Mouse (Mus musculus) ovary, postnatal 36 days (tissue): ENCODE results near the gene Lrfn3.
A peak's percentile ranks its signal among the peaks of the same experiment; 100 is the strongest.

Experiments used
- DNase-seq: peaks from one replicate; pipeline ENCODE4 v3.0.0; 2022; ENCODE audit warnings: low spot score, mixed read lengths

The Lrfn3 gene

DNA sequence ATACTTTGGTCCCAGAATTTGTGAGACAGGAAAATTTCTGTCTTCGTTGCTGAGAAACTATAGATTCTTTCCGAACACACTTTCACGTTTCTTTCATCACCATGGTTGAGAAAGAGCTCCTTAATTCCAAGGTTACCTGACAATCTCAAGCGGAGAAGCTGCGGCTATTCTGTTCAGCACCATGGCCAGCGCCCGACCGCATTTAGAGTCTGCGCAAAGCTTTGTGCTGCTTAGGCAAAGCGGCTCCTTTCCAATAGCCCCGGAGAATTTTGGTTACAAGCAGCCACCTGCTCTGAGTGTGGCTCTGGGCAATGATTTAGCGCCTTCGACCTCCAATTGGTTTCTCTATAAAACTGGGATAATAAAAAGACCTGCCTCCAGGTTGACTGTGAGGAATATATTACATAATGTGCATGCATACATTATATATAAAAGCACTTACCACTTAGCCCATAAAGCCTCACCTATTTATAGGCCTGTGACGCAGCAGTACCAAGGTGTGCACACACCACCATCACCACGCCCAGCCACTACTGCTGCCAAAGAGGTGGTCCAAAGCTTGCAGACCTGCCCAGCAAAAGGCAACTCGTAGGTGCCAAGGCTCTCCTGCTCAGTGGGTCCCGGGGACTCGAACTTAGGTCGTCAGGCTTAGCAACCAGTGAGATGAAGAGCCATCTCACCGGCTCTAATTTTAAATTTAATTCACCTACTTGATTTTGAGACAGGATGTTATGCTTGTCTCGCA, 15.8 kb downstream of the Lrfn3 start:
- peak; percentile 73 for DNase-seq

DNA sequence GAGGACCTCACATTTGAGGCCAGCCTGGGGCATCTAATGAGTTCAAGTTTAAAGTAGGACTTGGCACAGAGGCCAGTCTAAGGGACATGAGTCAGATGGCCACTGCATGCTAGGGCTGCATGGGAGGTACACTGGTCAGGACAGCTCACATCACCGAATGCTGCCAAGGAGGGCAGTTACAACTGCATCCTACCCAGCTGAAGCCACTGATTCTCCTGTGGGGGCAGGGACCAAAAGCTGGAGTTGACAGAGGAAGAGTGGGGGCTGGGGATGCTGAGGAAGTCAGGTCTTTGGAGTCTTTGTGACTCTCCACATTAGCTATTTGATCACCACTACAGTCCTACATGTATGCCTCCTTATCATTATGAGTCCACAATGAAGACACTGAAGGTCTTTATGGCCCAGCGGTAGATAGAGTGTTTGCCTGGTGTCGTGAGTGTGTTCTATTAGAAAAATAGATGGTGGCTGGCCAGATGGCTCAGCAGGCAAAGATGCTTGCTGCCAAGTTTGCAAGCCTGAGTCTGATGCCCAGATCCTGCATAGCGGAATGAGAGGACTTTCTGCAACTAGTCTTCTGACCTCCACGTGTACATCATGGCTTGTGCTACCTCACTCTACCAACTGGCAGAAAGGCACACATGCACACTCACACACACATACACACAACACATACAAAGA, 23.0 kb downstream of the Lrfn3 start:
- DNase-seq = no peak

- DNase-seq = peak; percentile 78
These were observed 26.2 kb downstream of the Lrfn3 start for GRCm38 (mm10) chr7:30336384-30336783.

GRCm38 (mm10) chr7:30335688-30336087, 26.9 kb downstream of the Lrfn3 start:
- no peak for DNase-seq

DNA sequence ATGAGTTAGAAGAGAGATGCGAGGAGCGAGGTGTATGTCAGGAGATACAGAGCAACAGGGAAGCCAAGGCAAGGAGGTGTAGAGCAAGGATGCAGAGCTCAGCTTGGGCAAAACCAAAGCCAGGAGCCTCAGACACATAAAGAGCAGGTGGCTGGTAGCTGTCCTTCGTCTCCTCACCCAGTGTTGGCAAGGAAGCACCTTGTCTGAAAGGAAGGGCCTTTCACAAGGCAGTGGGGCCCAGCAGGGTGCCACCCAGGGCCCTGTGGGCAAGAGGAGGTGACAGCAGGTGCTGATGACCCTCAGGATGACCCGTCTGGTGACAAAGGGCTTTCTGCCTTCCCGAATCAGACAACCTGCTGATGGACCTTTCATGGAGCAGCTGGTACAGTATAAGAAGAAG, 28.0 kb downstream of the Lrfn3 start:
- DNase-seq = no peak

DNA sequence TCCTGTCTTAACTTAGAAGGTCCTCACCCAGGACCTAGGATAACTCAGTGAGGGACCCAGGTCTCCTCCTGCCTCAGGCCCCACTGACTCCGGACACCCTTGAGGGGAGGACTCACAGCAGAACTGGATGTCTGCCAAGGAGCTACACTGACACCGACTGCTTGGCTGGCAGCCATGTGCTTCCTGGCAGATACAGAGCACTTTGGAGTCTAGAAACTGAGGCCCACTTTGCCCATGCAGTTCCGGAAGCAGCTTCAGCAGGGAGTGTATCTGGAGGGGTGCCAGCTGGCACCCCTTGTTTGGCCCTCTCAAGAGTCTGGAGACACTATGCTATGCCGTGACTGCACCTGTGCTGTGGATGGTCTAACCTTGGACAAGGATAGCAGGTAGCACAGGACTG, 29.1 kb downstream of the Lrfn3 start:
- DNase-seq = peak; percentile 68

DNA sequence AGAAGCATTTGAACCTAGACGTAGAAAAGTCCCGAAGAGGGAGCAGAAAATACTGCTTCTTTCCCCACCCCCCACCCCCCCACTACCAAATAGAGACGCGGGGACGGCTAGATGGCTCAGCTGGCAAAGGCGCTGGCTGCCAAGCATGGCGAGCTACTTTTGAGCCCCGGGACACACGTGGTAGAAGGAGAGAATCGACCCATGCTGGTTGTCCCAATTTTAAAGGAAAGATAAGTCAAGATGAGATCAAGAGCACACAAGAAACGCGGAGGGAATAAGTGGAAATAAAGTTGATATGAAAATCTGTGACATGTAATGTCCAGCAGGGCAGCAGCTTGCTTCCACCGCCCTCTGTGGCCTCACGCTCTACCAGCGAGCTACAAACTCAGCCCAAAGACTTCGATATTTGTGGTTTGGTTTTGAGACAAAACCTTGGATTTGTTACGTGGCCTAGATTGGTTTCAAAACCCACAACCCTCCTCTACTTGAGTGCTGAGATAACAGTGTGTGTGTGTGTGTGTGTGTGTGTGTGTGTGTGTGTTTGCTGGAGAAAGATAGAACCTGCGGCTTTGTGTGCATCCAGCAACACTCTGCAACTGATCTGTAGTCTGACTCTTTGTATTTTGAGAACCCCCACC, 29.8 kb downstream of the Lrfn3 start:
- DNase-seq = no peak

DNA sequence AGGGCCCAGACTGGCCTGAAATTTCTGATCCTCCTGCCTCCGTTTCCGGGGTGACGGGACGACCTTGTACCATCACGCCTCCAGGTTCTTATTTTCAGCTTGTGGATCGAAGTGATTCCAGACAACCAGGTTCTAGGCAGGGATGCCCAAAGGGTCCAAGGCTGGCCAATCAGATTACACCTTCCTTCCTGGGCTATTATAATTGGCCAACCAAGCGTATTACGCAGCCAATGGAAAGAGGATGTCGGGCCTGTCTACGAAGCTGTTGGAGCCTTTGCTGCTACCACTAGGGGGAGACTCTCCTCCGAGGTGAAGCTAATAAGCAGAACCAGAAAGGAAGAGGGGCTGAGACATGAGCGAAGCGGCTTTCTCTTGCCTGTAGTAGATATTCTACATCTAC, 30.7 kb downstream of the Lrfn3 start:
- DNase-seq = peak; percentile 57

DNA sequence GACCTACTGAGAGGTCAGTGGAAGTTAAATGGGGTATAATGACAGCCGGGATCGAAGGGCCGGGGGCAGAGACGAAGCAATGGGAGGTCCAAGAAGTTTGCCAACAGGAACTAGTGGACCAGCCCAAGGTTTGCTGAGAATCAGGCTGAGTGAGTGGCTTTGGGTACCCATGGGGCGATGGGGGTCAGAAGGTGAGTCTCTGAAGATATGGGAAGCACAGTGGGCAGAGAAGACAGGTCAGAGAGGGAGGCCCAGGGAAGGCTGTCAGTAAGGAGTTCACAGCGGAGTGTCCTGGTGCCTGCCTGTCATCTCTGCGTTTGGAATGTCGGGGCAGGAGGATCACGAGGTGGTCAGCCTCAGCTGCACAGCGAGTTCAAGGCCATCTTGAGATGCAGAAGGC, 34.2 kb downstream of the Lrfn3 start:
- no peak for DNase-seq

- no peak for DNase-seq
These were observed 35.4 kb downstream of the Lrfn3 start for GRCm38 (mm10) chr7:30327140-30327539.

DNA sequence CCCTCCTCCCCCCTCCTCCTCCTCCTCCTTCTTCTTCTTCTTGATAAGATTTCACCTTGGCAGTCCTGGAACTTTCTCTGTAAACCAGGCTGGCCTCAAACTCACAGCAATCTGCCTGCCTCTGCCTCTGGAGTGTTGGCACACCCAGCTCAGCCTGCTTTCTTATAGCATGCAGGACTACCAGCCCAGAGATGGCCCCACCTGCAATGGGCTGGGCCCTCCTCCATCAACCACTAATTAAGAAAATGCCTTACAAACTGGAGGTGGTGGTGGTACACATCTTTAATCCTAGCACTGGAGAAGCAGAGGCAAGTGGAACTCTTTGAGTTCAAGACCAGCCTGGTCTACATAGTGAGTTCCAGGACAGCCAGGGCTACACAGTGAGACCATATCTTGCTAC, 36.1 kb downstream of the Lrfn3 start:
- DNase-seq = no peak

DNA sequence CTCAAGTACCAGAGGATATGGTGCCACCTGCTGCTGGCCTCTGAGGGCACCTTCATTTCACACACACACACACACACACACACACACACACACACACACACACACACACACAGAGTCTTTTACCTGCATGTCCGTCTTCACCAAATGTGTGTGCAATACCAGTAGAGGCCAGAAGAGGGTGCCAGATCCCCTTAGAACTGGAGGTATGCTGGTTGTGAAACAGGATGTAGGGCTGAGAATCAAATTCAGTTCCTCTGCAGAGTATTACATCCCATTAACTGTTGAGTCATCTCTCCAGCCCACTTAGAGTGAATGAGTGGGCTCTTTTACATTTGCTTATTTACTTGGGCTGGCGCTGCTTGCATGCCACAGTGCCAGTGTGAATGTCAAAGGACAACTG, 37.2 kb downstream of the Lrfn3 start:
- no peak for DNase-seq

DNA sequence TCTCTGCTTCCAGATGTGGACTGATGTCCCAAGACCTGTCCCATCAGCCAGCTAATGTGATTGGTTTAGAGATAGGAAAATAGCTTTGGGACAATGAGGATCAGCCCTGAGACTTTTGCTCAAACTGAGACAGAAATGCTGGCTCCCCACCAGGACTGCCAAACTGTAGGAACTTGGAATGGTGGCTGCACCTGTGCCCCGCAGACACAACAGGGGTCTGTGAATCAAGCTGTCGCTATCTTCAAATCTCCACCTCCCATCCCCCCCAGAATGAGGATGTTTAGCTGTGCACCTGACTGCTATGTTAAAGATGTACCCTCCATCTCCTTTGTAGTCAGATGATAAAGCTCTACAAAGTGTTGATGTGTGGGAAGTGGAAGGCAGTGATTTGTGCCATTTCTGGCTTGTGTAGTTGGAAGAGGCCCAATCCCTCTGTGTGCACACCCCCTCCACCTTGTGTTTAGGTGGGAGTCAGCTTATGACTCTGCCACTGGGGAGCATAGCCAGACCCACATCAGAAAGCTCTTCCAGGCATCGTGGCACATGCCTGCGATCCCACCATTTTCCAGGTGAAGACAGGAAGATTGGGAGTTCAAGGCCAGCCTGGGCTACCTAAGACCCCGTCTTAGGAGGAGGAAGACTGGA, 38.1 kb downstream of the Lrfn3 start:
- no peak for DNase-seq

GRCm38 (mm10) chr7:30323795-30324194, 38.8 kb downstream of the Lrfn3 start, which contains the start of gene Sdhaf1:
Gene Sdhaf1 (minus strand): TSS chr7:30323895.
- no peak for DNase-seq

- DNase-seq = no peak
These were observed 39.7 kb downstream of the Lrfn3 start for GRCm38 (mm10) chr7:30322865-30323264.

- peak; percentile 97 for DNase-seq
These were observed 40.3 kb downstream of the Lrfn3 start for GRCm38 (mm10) chr7:30322285-30322667.

DNA sequence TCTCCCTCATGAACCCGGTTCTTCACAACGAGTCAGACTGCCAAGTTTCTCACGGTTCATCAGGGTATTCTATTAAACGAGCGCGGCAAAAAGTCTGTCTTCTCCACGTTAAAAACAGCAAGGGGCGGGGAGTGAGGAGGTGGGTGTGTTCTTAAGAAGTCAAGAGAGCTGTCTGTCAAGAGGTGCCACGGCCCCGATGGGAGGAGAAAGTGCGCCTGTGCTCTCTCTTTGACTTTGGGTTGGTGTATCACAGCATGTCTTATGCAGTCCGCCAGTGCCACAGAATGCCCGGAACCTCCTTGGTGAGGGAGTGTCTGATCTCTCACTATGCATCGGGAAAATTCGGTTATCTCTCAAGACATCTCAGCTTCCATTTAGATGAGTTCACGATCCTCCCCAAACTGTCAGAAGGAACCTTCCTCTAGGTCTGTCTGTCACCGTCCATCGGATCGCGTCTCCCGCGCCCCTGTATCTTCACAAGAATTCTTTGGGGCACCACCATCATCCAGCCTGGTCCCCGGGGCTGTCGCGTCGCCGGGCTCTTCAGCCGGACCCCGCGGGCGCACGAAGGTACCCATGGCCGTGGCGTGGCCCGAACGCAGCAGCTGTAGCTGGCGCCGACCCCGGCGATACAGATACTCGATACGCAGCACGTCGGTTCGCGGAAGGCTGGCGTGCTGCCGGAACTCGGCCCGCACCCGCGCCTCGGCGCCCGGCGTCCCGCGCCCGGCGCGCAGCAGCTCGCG, 40.9 kb downstream of the Lrfn3 start, which contains the start of gene E130208F15Rik:
Gene E130208F15Rik, plus strand, starts transcription at position 202 of the 746 bp plus-strand sequence.
- DNase-seq = peak; percentile 55

DNA sequence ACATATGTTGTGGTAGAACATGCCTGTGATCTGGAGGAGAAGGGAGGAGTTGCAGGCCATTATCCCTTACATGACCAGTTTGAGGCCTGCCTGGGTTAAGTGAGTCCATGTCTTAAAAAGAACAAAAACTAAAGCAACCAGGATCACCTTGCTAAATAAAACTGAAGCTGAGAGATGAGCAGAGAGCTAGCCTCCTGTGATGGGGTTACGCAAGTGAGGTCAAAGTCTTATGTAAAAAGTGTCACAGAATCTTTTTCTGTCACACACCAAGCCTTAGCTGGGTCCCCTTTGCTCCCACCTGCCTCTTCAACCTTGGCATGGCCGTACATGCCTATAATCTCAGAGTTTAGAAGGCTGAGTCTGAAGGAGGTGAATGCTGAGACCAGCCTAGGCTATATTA, 41.6 kb downstream of the Lrfn3 start:
- DNase-seq = no peak

- DNase-seq = no peak
These were observed 44.4 kb downstream of the Lrfn3 start for GRCm38 (mm10) chr7:30318142-30318541.

- DNase-seq = no peak
These were observed 46.7 kb downstream of the Lrfn3 start for GRCm38 (mm10) chr7:30315559-30316529.

DNA sequence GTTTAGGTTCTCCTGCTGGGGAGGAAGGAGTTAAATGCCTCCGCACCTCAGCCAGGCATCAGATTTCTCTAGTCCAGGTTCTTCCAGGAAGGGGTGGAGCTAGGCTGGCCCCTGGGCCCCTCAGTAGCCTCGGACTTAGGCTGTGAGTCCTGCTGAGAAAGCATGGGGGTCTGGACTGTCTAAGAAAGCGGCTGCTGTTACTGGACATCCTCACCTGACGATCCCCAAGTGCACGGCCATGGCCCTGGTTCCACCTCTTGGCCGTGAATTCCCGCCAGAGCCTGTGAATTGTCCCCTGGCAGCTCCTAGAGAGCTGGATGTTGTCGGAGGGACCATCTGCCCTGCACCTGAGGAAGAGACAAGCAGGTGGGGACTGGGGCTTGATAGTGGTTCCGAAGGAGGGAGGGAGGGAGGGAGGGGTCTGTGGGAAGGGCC, 47.8 kb downstream of the Lrfn3 start, which contains the start of gene Syne4:
Gene Syne4, plus strand, starts transcription at position 87 of the 435 bp plus-strand sequence.
- no peak for DNase-seq
